Mouse (Mus musculus) Patski (cell line): ENCODE results near the gene Gm20388. TPM values are rescaled to one million over a fixed set of nuclear protein-coding genes. Genes with fewer than 3 reads are reported as not detected.

Source experiments
- ATAC-seq: fragments of 100-300 bp; one replicate; pipeline ENCODE4 v1.8.0; 2021
- CTCF ChIA-PET: fragments of 350-600 bp; sonication (Branson Sonifier 250); formaldehyde crosslinking; loops from one replicate; lab custom pipeline; 2022; ENCODE audit warnings: inconsistent platforms; lab: Charles Lee
- POLR2A ChIA-PET: fragments of 350-600 bp; sonication (Branson Sonifier 250); formaldehyde crosslinking; loops from one replicate; lab custom pipeline; 2022; ENCODE audit warnings: antibody characterized with exemption, inconsistent platforms; lab: Charles Lee
- DNase-seq: peaks from one replicate; pipeline ENCODE4 v3.0.0-alpha.2; 2011; ENCODE audit warnings: low read depth, low spot score
- H3K27me3 ChIP-seq: fragments of 371-371 bp; one replicate; pipeline ENCODE4 v1.5.1; 2021
- CTCF ChIP-seq: fragments of 100-300 bp; IDR thresholded peaks from one replicate; pipeline ENCODE4 v1.5.1; 2021
- in situ Hi-C: fragments of 300-500 bp; cut with MboI; formaldehyde crosslinking; loops from 3 replicates; pipeline ENCODE4 v1.11.1; 2018; ENCODE audit warnings: low pct_unique_long_range_greater_than_20kb, mixed read lengths
- polyA plus RNA-seq: library from polyadenylated mRNA; unstranded; gene quantifications from one replicate; pipeline ENCODE4 v1.2.3, GENCODE M21; 2021

The Gm20388 gene
- polyA plus RNA-seq, 1 experiment from 2014 or later: 86.7 TPM

DNA sequence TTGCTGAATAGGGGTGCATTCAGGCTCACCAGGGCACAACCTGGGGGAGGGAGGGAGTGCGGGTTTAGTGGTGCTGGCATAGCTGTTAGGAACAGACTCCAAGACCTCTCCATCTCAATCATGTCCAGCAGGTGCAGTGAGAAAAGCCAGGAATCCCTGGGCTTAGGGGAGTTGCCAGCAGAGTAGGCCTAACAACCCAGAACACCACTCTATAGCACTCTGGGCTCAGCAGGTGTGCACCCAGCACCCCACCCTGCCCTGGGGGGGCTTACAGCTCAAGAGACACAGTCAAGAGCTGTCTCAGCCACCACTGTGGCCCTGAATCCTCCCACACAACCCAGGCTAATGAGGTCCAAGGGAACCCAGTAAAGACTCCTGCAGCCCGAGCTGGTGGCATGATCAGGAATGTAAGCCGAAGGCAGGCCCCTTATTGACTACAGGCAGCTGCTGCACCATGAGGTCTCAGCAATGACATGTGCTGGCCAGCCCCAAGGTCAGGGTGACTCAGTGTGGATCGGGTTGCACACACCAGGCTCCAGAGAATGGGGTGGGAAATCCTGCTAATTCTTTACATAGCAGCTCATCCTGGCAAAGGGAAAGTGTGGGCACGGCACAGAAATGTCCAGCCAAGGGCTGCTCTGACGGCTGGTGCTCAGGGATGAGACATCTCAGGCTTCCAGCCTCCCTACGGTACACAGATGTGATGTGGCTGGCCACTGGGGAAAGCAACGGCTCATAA is 1991.0 kb downstream of the Gm20388 start:
- ATAC-seq (peak; percentile 57), DNase-seq (peak; percentile 86)
- ChIA-PET POLR2A (interaction anchor here (1.0 to 1.2 kb wide), 2 partner anchors 13 to 25 kb away, joined by 5 to 6 read pairs; no protein-coding TSS in a partner anchor), CTCF (interaction anchor here (1.1 to 6.7 kb wide), 5 partner anchors 10 to 51 kb away, joined by 3 to 38 read pairs (median 3); no protein-coding TSS in a partner anchor)
- in situ Hi-C loops: no loop called here
- H3K27me3 ChIP-seq: no peaks in the 10 kb centered on the region
- no peak for TF ChIP-seq CTCF

GRCm38 (mm10) chr8:121903977-121904376 is 1993.3 kb downstream of the Gm20388 start:
- CTCF ChIA-PET: interaction anchor here (1.0 to 6.7 kb wide), 5 partner anchors 14 to 53 kb away, joined by 4 to 38 read pairs (median 5); no protein-coding TSS in a partner anchor
- in situ Hi-C loops: no loop called here
- DNase-seq: no peak

GRCm38 (mm10) chr8:121904999-121905398 is 1994.4 kb downstream of the Gm20388 start:
- H3K27me3 ChIP-seq: no peaks in the 10 kb centered on the region
- ATAC-seq (no peak), DNase-seq (no peak)
- POLR2A ChIA-PET: interaction anchor here (1.6 kb wide), 1 partner anchor 9 kb away, joined by 5 read pairs; no protein-coding TSS in a partner anchor
- in situ Hi-C loops: loop anchor here (5.0 kb wide), 1 partner anchor 53 kb away; no protein-coding TSS in a partner anchor
- CTCF ChIA-PET: interaction anchor here (1.1 to 6.7 kb wide), 3 partner anchors 28 to 54 kb away, joined by 3 to 38 read pairs (median 5); no protein-coding TSS in a partner anchor
- TF ChIP-seq CTCF: no peak

More at GRCm38 (mm10) chr8:121903977-121904376, 1993.3 kb downstream of the Gm20388 start:
- H3K27me3 ChIP-seq: no peaks in the 10 kb centered on the region
- ATAC-seq: no peak
- POLR2A ChIA-PET: interaction anchor here (0.6 to 1.7 kb wide), 2 partner anchors 30 to 198 kb away, joined by 5 to 6 read pairs; no protein-coding TSS in a partner anchor
- no peak for TF ChIP-seq CTCF

DNA sequence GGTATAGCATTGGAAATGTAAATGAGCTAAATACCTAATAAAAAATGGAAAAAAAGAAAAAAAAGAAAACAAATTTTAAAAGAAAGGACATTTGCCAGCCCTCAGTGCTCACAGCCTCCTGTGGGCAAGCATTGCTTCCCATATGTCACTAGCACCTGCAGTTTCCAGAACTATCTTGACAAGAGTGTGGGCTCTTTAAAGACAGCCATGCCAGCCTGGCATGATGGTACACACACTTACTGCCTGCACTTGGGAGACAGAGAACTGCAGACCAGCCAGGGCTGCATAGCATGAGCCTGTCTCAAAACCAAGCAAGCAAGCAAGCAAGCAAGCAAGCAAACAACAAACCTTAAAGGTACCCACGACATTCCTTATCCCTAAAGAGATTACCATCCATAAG is 1994.8 kb downstream of the Gm20388 start:
- ChIA-PET POLR2A (interaction anchor here (0.6 to 1.6 kb wide), 3 partner anchors 9 to 24 kb away, joined by 3 to 5 read pairs (median 3); no protein-coding TSS in a partner anchor), CTCF (interaction anchor here (1.1 to 6.7 kb wide), 3 partner anchors 28 to 55 kb away, joined by 3 to 38 read pairs (median 5); no protein-coding TSS in a partner anchor)
- no peak for TF ChIP-seq CTCF
- DNase-seq (no peak), ATAC-seq (no peak)
- in situ Hi-C loops: loop anchor here (5.0 kb wide), 1 partner anchor 53 kb away; no protein-coding TSS in a partner anchor
- H3K27me3 ChIP-seq: no peaks in the 10 kb centered on the region

- ChIA-PET POLR2A (interaction anchor here (0.6 to 2.6 kb wide), 6 partner anchors 10 to 55 kb away, joined by 3 to 15 read pairs (median 6); no protein-coding TSS in a partner anchor), CTCF (interaction anchor here (1.1 to 6.7 kb wide), 3 partner anchors 13 to 55 kb away, joined by 3 to 38 read pairs (median 3); no protein-coding TSS in a partner anchor)
- in situ Hi-C loops: loop anchor here (5.0 kb wide), 1 partner anchor 54 kb away; no protein-coding TSS in a partner anchor
- ATAC-seq (no peak), DNase-seq (no peak)
- TF ChIP-seq CTCF: no peak
- H3K27me3 ChIP-seq: no peaks in the 10 kb centered on the region
Observed at GRCm38 (mm10) chr8:121905864-121906263, 1995.2 kb downstream of the Gm20388 start.

GRCm38 (mm10) chr8:121906542-121907512 is 1996.2 kb downstream of the Gm20388 start:
- POLR2A ChIA-PET: interaction anchor here (0.9 to 2.6 kb wide), 6 partner anchors 9 to 56 kb away, joined by 4 to 15 read pairs (median 6); no protein-coding TSS in a partner anchor
- no peak for DNase-seq

GRCm38 (mm10) chr8:121907587-121908248 is 1997.1 kb downstream of the Gm20388 start, which contains the start of gene Slc7a5:
Gene Slc7a5, minus strand, starts transcription at chr8:121907694.
- POLR2A ChIA-PET: interaction anchor here (0.6 to 2.6 kb wide), 11 partner anchors 9 to 57 kb away, joined by 3 to 15 read pairs (median 5); no protein-coding TSS in a partner anchor
- H3K27me3 ChIP-seq: no peaks in the 10 kb centered on the region
- no peak for TF ChIP-seq CTCF
- in situ Hi-C loops: loop anchor here (5.0 kb wide), 1 partner anchor 55 kb away; no protein-coding TSS in a partner anchor
- CTCF ChIA-PET: interaction anchor here (0.6 to 7.3 kb wide), 10 partner anchors 10 to 57 kb away, joined by 3 to 111 read pairs (median 8); no protein-coding TSS in a partner anchor
- ATAC-seq: peak; percentile 44
- no peak for DNase-seq

More at GRCm38 (mm10) chr8:121906542-121907512, 1996.2 kb downstream of the Gm20388 start:
- no peak for TF ChIP-seq CTCF
- no peaks in the 10 kb centered on the region for H3K27me3 ChIP-seq
- in situ Hi-C loops: loop anchor here (5.0 kb wide), 1 partner anchor 55 kb away; no protein-coding TSS in a partner anchor
- ATAC-seq: peak; percentile 4
- CTCF ChIA-PET: interaction anchor here (1.5 to 6.7 kb wide), 3 partner anchors 14 to 56 kb away, joined by 3 to 51 read pairs (median 38); no protein-coding TSS in a partner anchor

DNA sequence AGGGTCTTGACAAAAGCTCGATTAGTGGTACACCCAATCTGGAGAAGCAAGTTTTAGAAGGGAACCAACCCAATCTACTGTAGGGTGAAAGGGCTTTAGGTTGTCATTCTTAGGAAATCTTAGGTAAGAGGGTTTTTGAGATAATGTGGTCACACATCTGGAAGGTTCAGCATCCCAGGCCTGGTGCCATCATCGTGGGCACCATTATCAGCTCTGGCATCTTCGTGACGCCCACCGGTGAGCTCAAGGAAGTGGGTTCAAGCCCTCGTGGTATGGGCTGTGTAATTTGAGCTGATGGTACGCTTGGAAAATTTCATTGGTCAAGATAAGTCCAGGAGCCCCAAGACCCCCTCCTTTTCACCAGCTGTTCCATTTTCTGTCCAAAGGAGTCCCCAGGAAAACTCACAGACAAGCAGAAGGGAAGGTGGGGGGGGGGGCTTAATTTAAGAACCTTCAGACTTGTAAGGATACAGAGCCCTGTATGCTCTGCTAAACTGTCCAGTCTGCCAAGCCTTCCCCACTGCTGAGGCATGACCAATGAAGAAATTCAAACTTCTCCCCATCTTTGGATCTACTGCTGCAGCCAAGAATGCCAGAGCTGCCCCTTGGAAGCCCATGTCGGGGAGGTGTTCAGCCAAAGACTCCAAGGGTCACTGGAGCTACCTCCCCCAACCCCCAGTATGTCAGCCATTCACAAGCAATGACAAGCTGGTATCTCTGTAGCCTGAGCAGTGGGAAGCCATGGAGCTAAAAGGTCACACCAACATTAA is 1997.9 kb downstream of the Gm20388 start:
- no peak for DNase-seq
- ChIA-PET POLR2A (interaction anchor here (0.5 to 2.6 kb wide), 10 partner anchors 10 to 58 kb away, joined by 3 to 15 read pairs (median 4); no protein-coding TSS in a partner anchor), CTCF (interaction anchor here (0.6 to 7.3 kb wide), 14 partner anchors 10 to 79 kb away, joined by 3 to 111 read pairs (median 4); partner anchors contain the start of gene Klhdc4)
- no peak for TF ChIP-seq CTCF
- no peak for ATAC-seq
- H3K27me3 ChIP-seq: no peaks in the 10 kb centered on the region
- in situ Hi-C loops: loop anchor here (5.0 kb wide), 1 partner anchor 56 kb away; no protein-coding TSS in a partner anchor
